Mouse (Mus musculus): ENCODE measurements around the gene Eif4e1b.

- no peak for TF ChIP-seq CTCF (IDR thresholded peaks at IDR 0.05)
- no peak for TF ChIP-seq EP300 (IDR thresholded peaks at IDR 0.05)
Observed at GRCm38 (mm10) chr13:54800206-54800605, 16.4 kb downstream of the Eif4e1b start.
